Mouse (Mus musculus) cerebellum, adult 11-12 months (tissue): ENCODE data around the gene Osbpl5.

ENCODE experiments used
- DNase-seq: peaks from one replicate; pipeline ENCODE4 v3.0.0; 2022

Gene Osbpl5

DNA sequence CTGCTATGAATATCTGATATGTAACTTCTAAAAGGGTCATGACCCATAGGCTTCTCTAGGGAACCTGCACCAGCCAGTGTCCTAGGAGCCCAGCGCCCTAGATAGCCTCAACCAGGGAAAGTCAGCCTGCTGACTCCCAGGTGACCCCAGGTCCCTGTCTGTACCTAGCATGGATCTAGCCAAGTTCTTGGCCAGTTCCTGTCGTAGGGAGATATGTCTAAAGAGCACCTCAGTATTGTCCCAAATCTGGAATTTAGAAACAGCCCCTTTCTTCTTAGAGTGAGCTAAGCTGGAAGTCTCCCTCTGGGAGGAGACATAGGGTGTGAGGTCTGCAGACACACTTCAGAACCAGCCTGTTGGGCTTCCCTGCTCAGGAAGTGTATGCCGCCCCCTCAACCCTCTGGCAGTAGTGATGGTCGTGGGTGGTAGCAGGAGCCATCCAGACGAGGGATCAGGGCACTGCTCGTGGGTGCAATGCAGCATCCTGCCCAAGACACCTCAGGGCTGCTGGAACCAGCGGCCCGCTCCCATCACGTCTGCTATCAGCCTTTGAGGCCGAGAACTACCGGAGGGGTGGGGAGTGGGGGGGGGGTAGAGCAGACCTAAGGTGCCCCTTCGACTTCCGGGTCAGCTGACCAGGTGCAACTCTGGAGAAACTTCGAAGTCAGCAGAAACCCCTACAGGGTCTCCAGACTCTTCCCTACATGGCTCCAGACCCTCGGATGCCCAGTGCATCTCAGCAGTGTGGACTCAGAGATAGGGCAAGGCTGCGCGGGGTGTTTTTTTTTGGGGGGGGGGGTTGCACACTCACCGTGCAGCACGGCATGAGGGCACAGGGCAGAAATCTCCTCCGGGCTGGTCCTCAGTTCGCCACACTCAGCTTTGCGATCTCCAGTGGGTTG lies at the start of gene Osbpl5:
Gene Osbpl5, minus strand, starts transcription at position 861 of the 902 bp plus-strand sequence.
- DNase-seq: no peak

DNA sequence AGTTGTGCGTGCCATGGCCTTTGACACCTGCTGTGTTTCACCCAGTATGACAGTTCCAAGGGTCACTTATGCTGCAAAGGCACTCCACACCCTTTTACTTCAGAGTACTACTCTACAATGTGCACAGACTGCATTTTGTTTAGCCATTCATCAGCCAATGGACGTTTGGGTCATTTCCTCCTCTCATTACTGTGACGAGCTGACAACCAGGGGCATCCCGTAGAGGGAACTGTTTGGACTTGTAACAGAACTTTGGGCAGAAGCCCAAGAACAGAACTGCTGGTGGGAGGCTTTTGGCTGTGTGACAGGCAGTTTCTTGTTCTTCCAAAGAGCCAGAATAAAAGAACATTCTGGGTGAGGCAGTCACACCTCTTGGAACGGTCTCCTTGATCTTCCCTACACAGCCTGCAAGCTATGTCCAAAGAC lies 48.4 kb upstream of the Osbpl5 start:
- DNase-seq: no peak

DNA sequence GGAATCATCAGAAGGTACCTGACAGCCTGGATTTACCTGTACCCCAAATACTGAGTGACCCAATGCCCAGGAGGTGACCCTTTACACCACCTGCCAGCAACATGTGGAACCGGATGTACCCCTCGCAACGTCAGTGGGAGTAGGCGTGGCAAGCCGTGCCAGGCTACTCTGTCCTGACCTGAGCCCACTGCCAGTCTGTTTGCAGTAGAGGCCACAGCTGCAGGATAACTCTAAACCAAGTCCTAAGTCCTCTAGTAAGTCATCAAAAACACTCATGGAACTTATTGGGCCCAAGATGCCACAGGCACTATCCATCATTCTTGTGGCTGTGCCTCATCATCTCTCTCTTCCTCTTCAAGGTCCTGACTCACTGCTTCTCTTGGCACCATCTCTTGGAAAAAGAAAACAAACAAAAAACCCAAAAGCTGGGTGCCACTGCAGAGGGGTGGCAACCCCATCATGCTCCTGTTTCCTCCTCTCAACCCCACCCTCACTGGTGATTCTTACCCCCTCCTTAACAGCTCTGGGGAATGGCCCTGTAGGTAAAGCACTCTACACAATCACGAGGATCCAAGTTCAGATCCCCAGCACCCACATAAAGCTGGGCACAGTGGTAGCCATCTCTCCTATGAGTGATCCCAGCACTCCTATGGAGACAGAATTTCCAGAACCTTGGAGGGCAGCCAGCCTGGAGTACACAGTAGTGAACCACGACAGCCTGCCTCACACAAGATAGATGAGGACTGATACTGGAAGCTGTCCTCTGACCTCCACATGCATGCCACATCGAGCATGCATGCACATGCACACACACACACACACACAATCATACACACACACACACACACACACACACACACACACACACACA lies 44.6 kb upstream of the Osbpl5 start:
- DNase-seq: no peak

DNA sequence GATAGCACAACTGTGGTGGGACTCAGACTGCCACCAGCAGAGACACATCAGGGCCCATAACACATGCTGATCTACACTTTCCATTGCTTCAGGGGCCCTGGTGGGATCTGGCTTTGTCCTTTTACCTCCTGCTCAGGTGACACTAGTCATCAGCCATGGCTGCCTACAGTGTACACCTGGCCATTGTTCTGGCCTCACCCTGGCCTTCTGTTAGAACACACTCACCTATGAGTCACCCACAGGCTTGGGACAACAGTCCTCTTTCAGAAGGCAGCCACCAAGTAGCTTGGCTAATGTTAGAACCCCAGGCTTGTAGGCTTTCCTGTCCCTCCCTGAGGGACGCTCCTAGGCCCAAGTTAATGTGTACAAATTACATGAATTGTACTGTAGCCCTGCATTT lies 44.0 kb upstream of the Osbpl5 start:
- DNase-seq: no peak

DNA sequence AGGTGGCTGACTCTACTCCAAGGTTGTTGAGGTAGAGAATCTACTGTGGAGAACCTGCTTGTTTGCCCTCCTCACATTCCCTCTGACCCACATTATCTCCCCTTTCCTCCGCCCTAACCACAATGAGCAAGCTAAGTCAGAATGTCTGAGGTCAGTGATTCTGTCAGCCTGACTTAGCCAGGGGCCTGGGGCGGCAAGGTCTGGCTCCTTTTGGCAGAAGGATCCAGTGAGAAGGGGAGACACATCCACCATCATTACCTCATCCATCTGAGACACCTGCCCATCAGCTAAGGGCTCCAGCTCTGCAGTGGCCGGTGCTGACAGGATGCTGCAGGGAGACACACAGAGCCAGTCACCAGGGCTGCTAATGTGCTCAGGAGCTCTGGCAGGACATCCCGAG lies 42.0 kb upstream of the Osbpl5 start:
- no peak for DNase-seq

DNA sequence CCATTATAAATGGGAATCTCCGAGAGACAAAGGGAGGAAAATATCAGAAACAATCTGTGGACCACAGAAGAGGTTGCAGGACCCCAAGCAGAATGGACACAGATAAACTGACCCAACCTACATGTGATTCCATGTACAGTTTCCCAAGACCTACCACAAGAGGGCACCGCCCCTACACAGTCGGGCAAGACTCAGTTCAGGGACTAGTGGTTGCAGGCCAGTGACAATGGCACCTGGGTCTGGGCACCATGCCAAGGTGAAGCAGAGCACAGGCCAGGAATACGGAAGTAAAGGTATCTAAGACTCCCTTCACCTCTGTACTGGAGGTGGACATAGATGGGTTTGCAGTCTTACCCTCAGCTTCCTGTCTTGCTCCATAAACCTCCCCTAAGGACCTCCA lies 36.3 kb upstream of the Osbpl5 start:
- no peak for DNase-seq

DNA sequence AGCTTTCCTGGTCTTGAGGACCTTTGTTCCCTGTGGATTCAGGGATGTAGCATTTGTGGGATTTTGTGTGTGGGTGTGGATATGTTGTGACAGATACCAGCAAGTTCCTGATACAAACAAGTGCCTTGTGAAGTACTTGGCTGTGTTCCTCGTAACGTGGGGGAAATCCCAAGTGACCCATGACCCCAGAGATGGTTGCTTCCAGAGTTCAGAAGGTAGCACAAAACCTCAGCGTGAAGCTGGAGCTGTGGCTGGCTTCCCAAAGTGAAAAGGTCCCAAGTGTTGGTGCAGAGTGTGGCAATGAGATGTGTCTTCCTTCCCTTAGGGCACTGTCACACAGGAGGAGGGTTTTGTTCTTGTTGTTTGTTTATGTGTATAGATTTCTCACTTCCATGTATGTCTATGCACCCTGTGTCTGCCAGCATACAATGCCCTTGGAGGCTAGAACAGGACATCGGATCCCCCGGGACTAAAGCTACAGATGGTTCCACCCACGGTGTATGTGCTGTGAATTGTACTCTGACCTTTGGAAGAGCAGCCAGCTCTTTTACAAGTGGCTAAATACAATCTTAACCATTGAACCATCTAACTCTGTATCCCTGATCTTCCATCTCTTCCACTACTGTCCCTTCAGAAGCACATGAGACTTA lies 35.7 kb upstream of the Osbpl5 start:
- no peak for DNase-seq

DNA sequence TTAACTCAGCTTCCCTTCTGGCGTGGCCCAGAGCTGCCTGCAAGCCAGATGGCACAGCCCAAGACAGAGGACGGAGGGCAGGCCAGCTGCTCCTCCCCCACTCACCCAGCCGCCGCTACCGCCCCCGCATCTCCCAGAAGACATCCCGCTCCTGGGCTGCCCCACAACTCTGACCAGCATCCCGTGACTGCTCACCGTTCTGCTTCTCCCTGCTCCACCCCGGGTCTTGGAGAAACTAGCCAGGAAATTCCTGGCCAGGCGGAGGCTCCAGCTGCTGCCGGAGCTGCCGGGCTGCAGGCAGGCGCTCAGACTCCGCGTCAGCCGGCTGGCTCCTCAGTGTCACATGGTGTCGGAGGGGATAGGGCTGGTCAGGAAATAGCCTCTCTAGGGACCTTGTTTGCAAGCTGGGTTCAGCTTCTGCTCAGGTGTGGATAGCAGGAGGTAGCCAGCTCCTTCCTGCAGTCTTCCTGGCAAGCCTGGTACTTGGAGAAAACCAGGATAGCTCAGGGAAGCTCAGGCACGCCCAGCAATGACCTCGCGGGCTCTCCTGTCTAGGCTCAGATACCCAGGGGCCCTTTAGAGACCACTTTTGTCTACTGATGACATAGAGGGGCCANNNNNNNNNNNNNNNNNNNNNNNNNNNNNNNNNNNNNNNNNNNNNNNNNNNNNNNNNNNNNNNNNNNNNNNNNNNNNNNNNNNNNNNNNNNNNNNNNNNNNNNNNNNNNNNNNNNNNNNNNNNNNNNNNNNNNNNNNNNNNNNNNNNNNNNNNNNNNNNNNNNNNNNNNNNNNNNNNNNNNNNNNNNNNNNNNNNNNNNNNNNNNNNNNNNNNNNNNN lies 27.4 kb upstream of the Osbpl5 start, which contains the start of gene Mrgpre:
Gene Mrgpre, minus strand, starts transcription at position 505 of the 834 bp plus-strand sequence.
- DNase-seq: peak; percentile 53

DNA sequence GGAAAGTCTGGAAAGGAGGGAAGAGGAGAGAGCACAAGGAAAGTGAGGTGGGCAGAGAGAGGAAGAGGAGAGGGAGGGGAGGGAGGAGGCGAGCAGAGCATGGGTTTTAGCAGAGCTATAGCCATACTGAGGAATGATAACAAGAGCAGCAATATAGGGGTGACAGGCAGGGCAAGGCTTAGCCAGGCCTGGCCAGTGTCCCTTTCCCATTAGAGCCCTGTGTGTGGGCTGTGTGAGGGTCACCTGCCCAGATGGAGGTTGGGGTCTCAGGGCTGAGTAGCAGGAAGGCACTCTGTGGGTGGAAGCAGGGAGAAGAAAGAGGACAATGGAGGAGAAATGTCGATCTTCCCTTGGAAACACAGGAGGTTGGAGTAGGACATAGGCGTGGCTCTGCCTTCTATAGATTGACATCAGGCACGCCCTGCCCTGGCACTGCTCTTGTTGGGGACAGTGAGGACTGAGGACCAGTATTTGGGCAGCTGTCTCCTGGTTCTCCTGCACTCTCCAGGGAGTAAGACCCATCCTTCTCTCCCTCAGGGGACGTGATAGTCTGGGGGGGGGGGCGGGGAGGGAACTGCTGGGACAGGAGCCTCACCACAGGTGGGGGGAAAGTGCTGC lies 26.7 kb upstream of the Osbpl5 start:
- no peak for DNase-seq

DNA sequence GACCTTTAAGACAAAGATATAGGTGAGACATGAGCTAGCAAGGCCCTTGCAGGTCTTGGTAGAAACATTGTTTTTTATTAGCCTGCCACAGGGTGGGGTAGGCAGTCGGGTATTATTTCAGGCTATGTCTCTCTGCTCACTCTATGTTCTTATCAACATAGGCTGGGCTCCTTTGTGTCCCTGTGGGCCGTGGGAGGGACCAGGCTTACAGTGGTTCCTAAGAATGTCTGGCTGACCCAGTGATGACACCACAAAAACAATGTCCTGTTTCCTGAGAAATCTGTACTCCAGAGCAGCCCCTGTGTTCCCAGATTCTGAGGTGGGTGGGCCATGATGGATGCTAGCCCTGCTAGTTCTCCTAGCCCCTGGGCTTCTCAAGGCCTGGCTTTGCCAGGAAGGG lies 20.6 kb upstream of the Osbpl5 start:
- no peak for DNase-seq

DNA sequence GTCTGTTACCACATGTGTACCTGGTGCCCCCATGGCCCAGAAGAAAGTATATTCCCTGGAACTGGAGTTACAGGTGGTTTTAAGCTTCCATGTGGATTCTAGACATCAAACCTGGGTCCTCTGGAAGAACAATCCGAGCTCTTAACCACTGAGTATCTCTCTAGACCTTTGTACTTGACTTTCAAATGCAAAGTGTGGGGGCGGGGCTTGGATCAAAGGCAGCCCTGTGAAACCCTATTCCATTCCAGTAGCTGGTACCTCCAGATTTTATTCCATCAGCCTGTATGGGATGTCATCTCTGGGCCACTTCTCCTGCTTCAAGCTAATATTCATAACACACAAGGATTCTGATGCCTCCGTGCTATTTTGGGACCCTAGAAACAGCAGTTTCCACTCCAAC lies 19.4 kb upstream of the Osbpl5 start:
- no peak for DNase-seq

DNA sequence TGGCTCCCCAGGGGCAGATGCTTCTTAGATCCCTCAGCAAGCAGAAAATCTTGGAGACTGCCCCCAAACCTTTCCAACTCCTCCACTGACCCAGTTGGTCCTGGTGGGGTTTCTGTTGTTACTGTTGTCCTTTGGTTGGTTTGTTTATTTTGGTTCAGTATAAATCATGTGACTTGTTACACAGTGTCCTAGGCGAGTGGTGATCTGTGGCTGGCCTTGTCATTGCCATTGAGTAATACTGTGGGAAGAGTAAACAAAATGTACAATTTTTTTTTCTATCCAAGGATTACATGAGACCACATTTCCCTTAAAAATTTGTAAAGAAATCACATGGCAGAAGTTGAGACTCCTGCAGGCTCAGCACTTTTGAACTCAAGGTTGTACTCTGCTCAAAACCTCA lies 12.7 kb upstream of the Osbpl5 start:
- DNase-seq: no peak

DNA sequence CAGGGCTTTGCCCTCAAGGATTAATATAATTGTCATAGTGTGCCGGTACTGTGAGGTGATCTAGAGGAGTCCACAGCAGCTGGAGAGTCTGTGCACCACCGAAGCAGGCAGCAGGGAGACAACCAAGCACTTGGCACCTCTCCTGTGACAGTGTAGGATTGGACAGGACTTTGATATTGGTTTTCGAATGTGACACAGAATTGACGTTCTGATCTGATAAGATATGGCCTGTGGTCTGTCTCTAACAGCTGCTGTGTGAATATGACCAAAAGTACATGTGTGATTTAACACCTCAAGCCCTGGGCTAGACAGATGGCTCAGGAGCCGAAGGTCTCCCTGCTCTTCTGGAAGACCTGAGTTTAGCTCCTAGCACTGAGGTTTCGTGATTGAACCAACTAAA lies 11.5 kb upstream of the Osbpl5 start:
- DNase-seq: no peak

DNA sequence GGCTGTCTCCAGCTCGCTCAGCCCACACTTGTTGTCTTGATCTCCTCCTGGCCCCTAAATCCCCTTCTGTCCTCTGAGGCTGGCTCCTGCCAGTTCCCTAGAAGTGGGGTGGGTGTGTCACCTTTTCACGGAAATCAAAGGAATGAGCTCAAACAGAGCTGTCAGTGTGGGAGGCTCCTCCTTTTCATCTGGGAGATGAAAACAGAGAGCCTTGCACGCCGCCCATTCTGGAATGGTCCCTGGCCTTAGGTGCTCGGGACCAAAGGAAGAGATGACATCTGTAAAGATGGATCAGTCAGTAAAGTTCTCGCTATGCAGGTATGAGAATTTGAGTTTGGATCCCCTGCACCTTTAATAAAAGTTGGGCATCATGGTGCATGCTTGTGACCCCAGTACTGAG lies 10.1 kb upstream of the Osbpl5 start, which contains the start of gene Mrgprg:
Gene Mrgprg, minus strand, starts transcription at position 101 of the 400 bp plus-strand sequence.
- DNase-seq: no peak

DNA sequence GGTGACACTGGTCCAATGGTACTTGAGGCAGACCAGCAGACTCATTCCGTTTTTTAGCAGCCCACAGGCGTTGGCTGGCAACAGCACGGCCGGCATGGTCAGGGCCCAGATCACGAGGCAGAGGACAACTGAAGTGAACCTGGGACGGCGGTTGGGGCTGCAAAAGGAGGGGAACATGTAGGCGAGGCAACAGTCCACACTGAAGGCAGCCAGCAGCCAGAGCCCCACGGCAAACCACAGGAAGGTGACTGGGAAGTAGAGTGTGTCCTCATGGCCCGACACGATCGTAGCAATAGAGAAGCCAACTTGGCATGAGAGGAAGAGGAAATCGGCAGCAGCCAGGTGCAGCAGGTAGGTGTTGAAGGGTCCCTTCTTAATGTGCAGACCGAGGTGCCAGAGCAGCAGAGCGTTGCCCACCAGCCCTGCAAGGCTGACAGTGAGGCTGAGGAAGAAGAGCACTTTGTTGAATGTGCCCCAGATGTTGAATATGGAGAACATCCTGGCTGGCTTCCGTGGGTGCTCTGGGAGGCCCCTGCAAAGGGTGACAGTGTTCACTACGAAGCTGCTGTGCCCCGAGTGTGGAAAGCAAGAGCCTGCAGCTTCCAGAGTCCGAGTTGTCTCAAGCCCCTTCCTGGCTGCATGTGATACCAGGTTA lies 8.2 kb upstream of the Osbpl5 start:
- no peak for DNase-seq

DNA sequence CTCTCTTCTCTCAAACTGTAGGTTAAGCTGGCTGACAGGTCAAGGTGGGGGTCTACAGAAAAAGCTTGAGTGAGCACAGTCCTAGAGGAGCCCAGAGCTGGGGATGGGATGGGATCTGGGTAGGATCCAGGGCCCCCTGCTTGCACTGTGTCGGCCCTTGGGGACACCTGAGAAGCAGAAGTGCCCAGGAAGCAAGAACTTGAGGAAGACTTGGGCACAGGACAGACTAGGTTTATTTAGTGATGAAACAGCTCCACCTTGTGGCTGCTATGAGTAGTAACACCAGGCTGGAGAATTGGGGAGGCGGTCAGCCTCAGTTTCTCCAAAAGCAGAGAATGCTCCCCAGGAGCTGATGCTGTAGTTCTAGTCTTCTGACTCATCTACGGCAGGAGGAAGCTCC lies 7.0 kb upstream of the Osbpl5 start:
- DNase-seq: no peak

DNA sequence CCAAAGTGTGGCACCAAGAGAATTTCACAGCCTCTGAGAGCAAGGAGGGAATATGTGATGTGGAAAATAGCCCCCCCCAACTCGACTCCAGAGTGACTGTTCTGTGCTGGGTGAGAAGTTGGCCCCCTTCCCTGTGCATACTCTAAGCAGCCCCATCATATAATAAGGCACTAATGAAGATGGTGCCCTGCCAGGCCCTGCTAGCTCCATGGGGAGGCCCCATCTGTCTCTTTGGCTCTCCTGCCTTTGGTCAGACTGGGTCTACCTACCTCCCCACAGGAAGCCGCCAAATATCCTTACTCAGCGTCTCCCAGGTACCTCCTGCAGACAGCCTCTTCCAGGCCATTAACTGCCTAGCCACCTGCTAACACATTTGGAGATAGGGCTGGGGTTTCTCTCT lies 2.2 kb upstream of the Osbpl5 start:
- peak; percentile 84 for DNase-seq

DNA sequence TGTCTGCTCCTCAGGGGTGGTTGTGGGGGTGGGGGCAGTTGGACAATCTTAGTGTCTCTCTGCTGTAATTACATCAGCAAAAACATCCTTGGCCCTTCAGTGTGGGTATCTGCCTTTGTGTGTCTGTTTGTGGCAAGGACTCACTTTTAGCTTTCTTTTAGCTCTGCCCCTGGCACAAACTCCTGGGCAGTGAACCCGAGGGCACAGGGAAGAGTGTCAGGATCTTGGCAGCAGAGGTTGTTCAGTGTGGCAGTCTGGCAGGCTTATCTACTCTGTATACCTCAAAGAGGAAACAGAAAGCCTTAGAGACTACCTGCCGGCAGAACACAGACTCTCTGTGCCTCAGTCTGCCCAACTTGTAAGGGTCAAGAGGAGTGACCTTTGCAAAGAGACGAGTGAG lies 911 bp upstream of the Osbpl5 start:
- no peak for DNase-seq

DNA sequence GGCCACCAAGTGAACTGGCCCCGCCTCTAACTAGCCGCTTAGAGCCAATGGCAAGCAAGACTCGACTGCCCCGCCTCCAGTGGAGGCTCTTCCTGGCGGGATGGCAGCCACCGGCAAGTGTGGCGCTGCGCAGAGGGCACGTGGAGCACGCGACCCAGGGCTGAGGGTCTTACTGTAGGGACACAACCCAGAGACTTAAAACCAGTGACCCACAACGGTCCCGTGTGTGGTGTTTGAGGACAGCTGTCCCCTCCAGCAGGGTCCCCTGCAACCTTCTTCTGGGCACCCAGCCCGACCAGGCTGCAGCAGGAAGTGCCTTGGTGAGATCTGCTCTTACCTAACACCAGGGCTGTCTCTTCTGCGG lies 224 bp upstream of the Osbpl5 start:
- DNase-seq: peak; percentile 71

DNA sequence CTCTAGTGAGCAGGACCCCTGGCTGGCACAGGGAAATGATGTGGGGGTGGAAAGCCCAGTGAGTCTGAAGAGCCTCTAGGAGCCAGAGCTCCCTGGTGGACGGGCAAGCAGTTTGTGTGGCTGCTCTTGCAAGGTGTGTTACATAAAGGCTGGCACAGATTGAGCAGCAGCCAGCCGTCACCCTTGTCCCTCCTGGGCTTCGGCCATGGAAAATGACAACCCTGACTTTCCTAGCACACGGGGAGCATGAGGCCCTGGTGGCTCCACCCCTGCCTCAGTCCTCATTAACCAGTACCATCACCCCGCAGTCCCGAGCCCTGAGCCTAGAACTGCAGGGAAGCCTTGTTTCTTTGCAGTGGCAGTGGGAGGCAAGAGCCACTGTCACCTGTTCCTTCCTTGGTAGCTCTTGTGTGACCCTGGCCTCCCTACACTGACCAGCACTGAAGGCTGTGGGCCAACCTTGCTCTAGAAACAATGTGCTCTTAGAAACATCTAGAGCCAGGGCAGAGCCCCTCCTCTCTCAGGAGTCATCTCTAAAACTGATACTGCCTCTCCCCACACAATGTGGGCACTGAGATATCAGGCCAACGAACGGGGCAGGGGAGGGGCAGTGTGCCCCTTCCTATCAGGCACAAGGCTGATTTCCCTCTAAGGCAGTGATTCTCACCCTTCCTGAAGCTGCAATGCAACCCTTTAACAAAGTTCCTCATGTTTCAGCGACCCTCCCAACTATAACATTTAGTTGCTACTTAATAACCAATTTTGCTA lies 1.2 kb downstream of the Osbpl5 start:
- DNase-seq: peak; percentile 52
